Mouse (Mus musculus) liver, embryonic 14.5 days (tissue): ENCODE data around the gene Adgrl3. TPM values are rescaled to one million over a fixed set of nuclear protein-coding genes. Genes with fewer than 3 reads are reported as not detected.

Experiments
- ATAC-seq: fragments of 200-750 bp; cut with Nextera tagmentation; 2 replicates; pipeline ENCODE4 v1.8.0; 2017; ENCODE audit warnings: moderate number of reproducible peaks, mild to moderate bottlenecking, moderate library complexity; ENCODE audit not compliant: insufficient read depth
- DNase-seq, 3 experiments: peaks; one replicate each; pipeline ENCODE4 v3.0.0-alpha.2; 2012 to 2013; ENCODE audit warnings: low read depth in 3 of 3, low spot score in 3 of 3
- H3K27ac ChIP-seq: fragments of 300-500 bp; sonication (generic); 2 replicates; pipeline ENCODE4 v1.5.1; 2014; ENCODE audit warnings: moderate library complexity, mild to moderate bottlenecking, control low read depth, inconsistent platforms
- H3K27me3 ChIP-seq: fragments of 300-500 bp; sonication (generic); 2 replicates; pipeline ENCODE4 v1.6.1; 2014; ENCODE audit warnings: mild to moderate bottlenecking, low read length, moderate library complexity; ENCODE audit not compliant: control insufficient read depth, insufficient read depth
- H3K36me3 ChIP-seq: fragments of 300-500 bp; sonication (generic); replicated peaks from 2 replicates; pipeline ENCODE4 v1.6.1; 2014; ENCODE audit warnings: low read depth; ENCODE audit not compliant: control insufficient read depth, insufficient read depth
- H3K4me1 ChIP-seq, 2 experiments: fragments of 200-500 bp in 1 of 2; fragments of 300-500 bp in 1 of 2; sonication (generic) in 1 of 2; replicated peaks; 2 replicates each; pipeline ENCODE4 v1.6.1; 2012 to 2014; ENCODE audit warnings: antibody characterized with exemption in 1 of 2, inconsistent platforms in 1 of 2, low read length in 1 of 2; ENCODE audit not compliant: control insufficient read depth in 2 of 2, insufficient read depth in 2 of 2
- H3K4me2 ChIP-seq: fragments of 300-500 bp; sonication (generic); 2 replicates; pipeline ENCODE4 v1.6.1; 2014; ENCODE audit warnings: low read depth, mild to moderate bottlenecking, control low read depth, moderate library complexity
- H3K4me3 ChIP-seq, 2 experiments: fragments of 200-500 bp in 1 of 2; fragments of 300-500 bp in 1 of 2; sonication (generic) in 1 of 2; 2 replicates each; pipeline ENCODE4 v1.5.1; 2012 to 2014; ENCODE audit warnings: low read depth in 2 of 2, low read length in 2 of 2, mild to moderate bottlenecking in 2 of 2, control low read depth in 1 of 2, inconsistent platforms in 1 of 2, moderate library complexity in 1 of 2; ENCODE audit not compliant: insufficient read depth in 1 of 2
- H3K9ac ChIP-seq: fragments of 300-500 bp; sonication (generic); replicated peaks from 2 replicates; pipeline ENCODE4 v1.6.1; 2014; ENCODE audit warnings: mild to moderate bottlenecking, control low read depth, moderate library complexity
- H3K9me3 ChIP-seq: fragments of 300-500 bp; sonication (generic); 2 replicates; pipeline ENCODE4 v1.6.1; 2016; ENCODE audit warnings: low read length, mixed read lengths; ENCODE audit not compliant: control insufficient read depth
- CTCF ChIP-seq: IDR thresholded peaks from 2 replicates; pipeline ENCODE4 v1.5.1; 2016; ENCODE audit warnings: antibody characterized with exemption, low read depth, control low read depth
- EP300 ChIP-seq: IDR thresholded peaks from 2 replicates; pipeline ENCODE4 v1.6.1; 2016; ENCODE audit warnings: antibody characterized with exemption, low read depth
- WGBS: fragments of 180-500 bp; shearing (Covaris S2); extraction: QIAGEN DNeasy Blood & Tissue Kit; methylation state at CpG from one replicate; pipeline ENCODE4 v1.1.7; 2014; ENCODE audit not compliant: insufficient replicate concordance; 5-methylcytosine and 5-hydroxymethylcytosine counted together
- polyA plus RNA-seq, 2 experiments: library from polyadenylated mRNA; depleted of rRNA in 1 of 2; stranded (reverse) in 1 of 2; unstranded in 1 of 2; fragments of >200 nt; fragmentation: Nextera tagmentation in 1 of 2; extraction: Ambion mirVana in 1 of 2; gene quantifications; 2 replicates each; pipeline versions ENCODE4 v1.2.1 to v1.2.3; 2012 to 2014

Gene Adgrl3
- polyA plus RNA-seq, 2 experiments, result 0.61 to 0.63 TPM

DNA sequence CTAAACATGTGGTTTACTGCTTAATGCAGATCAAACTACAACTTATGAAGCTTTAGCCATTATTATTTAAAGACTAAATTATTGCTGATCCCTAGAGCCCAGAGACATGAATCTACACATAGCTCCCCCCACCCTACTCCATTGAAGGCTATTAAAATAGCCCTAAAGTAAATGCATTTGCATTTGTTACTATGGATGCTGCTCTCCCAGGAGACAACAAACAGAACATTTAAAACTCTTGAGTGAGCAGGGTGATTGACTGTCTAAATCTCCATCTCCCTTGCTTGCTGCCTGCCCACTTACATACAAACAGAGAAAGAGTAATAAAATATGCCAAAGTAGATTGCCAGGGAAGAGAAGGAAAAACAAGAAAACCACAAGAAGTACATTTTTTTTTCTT lies 41.4 kb downstream of the Adgrl3 start:
- H3K9ac ChIP-seq, result no peak overlapping the region
- no peaks in the 10 kb centered on the region for H3K4me1 ChIP-seq
- H3K9me3 ChIP-seq, result no peaks in the 10 kb centered on the region
- H3K4me3 ChIP-seq, result no peak overlapping the region
- H3K36me3 ChIP-seq, result no peaks in the 10 kb centered on the region
- H3K27me3 ChIP-seq, result no peaks in the 10 kb centered on the region
- H3K27ac ChIP-seq, result no peak overlapping the region
- no peak for TF ChIP-seq CTCF
- TF ChIP-seq EP300, result no peak
- DNase-seq (no peak), ATAC-seq (no peak)
- H3K4me2 ChIP-seq, result no peak overlapping the region

DNA sequence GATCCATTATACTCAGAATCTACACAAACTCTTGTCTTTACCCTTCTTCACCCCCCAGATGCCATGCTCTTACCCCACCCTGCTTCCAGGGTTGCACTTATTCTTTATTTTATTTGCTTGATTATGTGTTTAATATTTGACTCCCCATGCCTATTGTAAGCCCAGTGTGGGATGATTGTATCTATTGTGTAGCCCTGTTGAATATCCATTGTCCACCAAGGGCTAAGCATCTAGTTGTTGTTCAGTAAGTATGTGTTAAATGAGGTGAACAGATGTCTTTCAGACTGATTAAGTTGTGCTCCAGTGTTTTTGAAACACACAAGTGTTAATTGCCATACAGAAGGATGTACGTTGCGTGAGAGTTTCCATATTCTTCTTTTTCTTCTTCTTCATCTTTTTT lies 44.1 kb downstream of the Adgrl3 start:
- TF ChIP-seq CTCF (no peak), EP300 (no peak)
- Histone ChIP-seq H3K36me3 (no peaks in the 10 kb centered on the region), H3K4me1 (no peaks in the 10 kb centered on the region), H3K9ac (no peak overlapping the region), H3K4me3 (no peak overlapping the region), H3K4me2 (no peak overlapping the region), H3K9me3 (no peaks in the 10 kb centered on the region), H3K27ac (no peak overlapping the region), H3K27me3 (no peaks in the 10 kb centered on the region)
- ATAC-seq (no peak), DNase-seq (no peak)
- WGBS, result 76% methylated on average over 2 of the region's 2 CpGs

DNA sequence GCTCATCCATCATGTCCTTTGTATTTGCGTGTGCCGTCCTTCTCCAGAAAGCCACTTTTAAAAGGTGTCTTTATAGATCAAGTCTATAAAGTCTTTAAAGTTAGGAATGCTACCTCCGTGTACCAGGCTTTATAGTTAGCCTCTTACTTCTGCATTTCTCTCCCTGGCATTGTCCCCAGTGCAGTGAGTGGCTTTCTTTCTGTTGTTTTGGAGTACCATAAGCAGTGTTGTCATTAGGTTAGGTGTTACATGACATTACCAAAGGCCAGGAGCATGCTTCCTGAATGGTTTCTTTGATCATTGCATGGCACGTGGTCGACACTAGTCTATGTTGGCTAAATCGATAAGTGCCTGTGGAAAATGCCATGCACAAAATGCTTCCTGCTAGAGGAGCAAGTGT lies 48.2 kb downstream of the Adgrl3 start:
- DNase-seq, result no peak
- Histone ChIP-seq H3K36me3 (no peaks in the 10 kb centered on the region), H3K9me3 (no peaks in the 10 kb centered on the region), H3K27ac (no peak overlapping the region), H3K4me2 (no peak overlapping the region), H3K9ac (no peak overlapping the region), H3K27me3 (no peaks in the 10 kb centered on the region), H3K4me3 (no peak overlapping the region), H3K4me1 (no peaks in the 10 kb centered on the region)
- no peak for ATAC-seq
- 58% methylated on average over 6 of the region's 6 CpGs for WGBS
- TF ChIP-seq CTCF (no peak), EP300 (no peak)

- WGBS, result 43% methylated on average over 4 of the region's 4 CpGs
- no peaks in the 10 kb centered on the region for H3K36me3 ChIP-seq
- H3K4me3 ChIP-seq, result no peak overlapping the region
- H3K9ac ChIP-seq, result no peak overlapping the region
- no peak for DNase-seq
- no peak for ATAC-seq
- no peaks in the 10 kb centered on the region for H3K4me1 ChIP-seq
- no peaks in the 10 kb centered on the region for H3K9me3 ChIP-seq
- no peaks in the 10 kb centered on the region for H3K27me3 ChIP-seq
- no peak for TF ChIP-seq EP300
- no peak for TF ChIP-seq CTCF
- no peak overlapping the region for H3K27ac ChIP-seq
- H3K4me2 ChIP-seq, result no peak overlapping the region
Measured at GRCm38 (mm10) chr5:81068839-81069238, 48.9 kb downstream of the Adgrl3 start.

DNA sequence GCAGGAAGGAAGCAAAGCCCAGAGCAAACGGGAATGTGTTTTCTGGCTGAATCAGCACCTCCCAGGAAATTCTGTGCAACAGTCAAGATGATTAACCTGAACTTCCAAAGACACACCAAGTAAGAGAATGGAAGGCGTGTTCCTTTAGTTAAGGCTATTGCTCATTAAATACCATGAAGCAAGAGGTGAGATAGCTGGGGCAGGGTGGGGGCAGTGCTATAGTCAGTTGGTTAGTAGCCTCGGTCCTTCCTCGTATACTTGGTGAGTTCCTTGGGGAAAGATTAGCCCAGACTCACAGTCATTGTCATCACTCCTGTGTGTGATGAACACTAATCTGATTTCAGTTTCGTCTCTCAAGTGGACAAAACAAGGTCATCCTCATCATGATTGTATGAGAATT lies 53.0 kb downstream of the Adgrl3 start:
- Histone ChIP-seq H3K4me2 (no peak overlapping the region), H3K9ac (no peak overlapping the region), H3K4me3 (no peak overlapping the region), H3K4me1 (no peaks in the 10 kb centered on the region), H3K27ac (no peak overlapping the region), H3K36me3 (no peaks in the 10 kb centered on the region), H3K9me3 (no peaks in the 10 kb centered on the region), H3K27me3 (no peaks in the 10 kb centered on the region)
- TF ChIP-seq CTCF, result no peak
- ATAC-seq (no peak), DNase-seq (no peak)
- 54% methylated on average over 5 of the region's 5 CpGs for WGBS

- H3K27ac ChIP-seq, result no peak overlapping the region
- H3K36me3 ChIP-seq, result no peaks in the 10 kb centered on the region
- TF ChIP-seq CTCF, result no peak
- no peak for TF ChIP-seq EP300
- H3K9me3 ChIP-seq, result no peaks in the 10 kb centered on the region
- no peaks in the 10 kb centered on the region for H3K4me1 ChIP-seq
- no peak overlapping the region for H3K4me3 ChIP-seq
- no peak overlapping the region for H3K4me2 ChIP-seq
- 63% methylated on average over 1 of the region's 1 CpGs for WGBS
- H3K27me3 ChIP-seq, result no peaks in the 10 kb centered on the region
- DNase-seq, result no peak
- ATAC-seq, result no peak
- H3K9ac ChIP-seq, result no peak overlapping the region
Measured at GRCm38 (mm10) chr5:81073875-81074274, 53.9 kb downstream of the Adgrl3 start.
